Mouse (Mus musculus): ENCODE data around the gene Entpd3. TPM values are rescaled to one million over a fixed set of nuclear protein-coding genes. Genes with fewer than 3 reads are reported as not detected.
A peak's percentile ranks its signal among the peaks of the same experiment; 100 is the strongest.

The Entpd3 gene
- 1 to 10 TPM; 3.1 to 4.7 TPM for total RNA-seq (2021)
- long read RNA-seq, experiment 1, partial matches to known transcripts, result 3 of 5 reads
- long read RNA-seq, experiment 1, other reads (novel, unspliced or antisense), result 1 of 5 reads
- long read RNA-seq, experiment 2, partial matches to known transcripts, result 0 of 1 reads
- long read RNA-seq, experiment 2, other reads (novel, unspliced or antisense), result 1 of 1 reads

DNA sequence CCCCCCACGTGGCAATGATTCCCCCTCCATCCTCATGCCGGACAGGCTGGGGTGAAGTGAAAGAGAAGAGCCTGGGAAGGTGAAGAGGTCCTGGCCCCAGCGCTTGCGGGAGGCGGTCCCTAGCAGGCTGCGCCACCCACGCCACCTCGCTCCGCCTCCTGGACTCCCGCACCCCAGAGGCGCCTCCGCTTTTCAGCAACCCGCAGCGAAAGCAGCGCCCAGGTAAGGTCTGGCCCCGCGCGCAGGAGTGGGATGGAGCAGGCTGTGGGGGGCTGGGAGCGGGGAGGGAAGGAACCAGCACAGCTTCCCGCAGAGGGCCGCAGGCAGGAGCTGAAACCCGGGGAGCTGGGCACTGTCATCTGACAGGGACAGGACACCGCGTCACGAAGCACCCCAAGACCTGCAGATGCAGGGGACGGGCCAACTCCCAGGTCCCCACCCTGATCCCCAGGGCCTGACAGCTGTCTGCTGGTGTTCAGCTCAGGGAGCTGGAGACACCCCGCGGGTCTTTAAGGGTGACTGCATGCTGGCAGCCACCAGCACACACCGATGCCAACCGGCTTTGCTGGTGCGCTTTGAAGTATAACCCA, at the start of gene Entpd3:
Gene Entpd3, plus strand, starts transcription at position 157 of the 590 bp plus-strand sequence.
- intact Hi-C loops (cut with DNase I), result no loop called here
- peak; percentile 13 to 27 for DNase-seq (ENCODE audit: low spot score in 2 of 2)

DNA sequence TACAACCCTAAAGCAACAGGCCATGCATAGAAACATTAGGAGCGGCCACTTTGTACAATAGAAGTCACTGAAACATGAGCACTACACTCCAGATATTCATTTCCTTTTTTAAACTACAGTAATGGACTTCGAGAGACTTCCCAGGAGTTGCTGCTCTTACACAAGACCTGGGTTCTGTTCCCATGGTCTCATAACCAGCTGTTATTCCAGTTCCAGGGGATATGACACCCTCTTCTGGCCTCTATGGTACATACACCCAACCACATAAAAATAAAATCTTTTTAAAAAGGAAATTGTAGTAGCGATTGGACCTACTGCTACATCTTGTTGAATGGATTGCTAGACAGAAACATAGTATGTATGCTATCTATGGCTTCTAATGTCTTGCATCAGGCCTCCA, 48.1 kb upstream of the Entpd3 start:
- intact Hi-C loops (cut with DNase I), result loop anchor here (5.0 kb wide), 1 partner anchor 34 kb away; no protein-coding TSS in a partner anchor
- no peak for DNase-seq (ENCODE audit: low spot score in 2 of 2)

DNA sequence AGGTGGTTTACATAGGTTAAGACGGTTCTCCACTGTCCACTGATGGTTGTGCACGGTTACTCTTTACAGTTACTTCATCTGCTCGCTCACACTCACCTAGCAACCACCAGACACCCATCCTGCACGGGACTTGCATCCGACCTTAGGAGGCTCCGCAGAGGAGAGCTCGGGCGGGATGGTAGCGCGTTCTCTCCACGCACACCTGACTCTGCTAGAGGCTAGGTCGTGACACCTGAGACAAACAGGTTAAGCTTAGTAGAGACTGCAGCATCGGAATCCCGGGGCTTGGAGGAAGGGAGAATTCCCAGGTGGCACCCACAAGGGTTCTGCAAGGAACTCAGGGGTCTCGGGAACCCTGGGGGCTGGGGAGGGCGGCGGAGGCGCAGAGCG, 47.6 kb upstream of the Entpd3 start, which contains the start of gene Eif1b:
Gene Eif1b, plus strand, starts transcription at position 223 of the 390 bp plus-strand sequence.
- no peak for DNase-seq (ENCODE audit: low spot score in 2 of 2)
- intact Hi-C loops (cut with DNase I), result loop anchor here (5.0 kb wide), 1 partner anchor 35 kb away; no protein-coding TSS in a partner anchor

DNA sequence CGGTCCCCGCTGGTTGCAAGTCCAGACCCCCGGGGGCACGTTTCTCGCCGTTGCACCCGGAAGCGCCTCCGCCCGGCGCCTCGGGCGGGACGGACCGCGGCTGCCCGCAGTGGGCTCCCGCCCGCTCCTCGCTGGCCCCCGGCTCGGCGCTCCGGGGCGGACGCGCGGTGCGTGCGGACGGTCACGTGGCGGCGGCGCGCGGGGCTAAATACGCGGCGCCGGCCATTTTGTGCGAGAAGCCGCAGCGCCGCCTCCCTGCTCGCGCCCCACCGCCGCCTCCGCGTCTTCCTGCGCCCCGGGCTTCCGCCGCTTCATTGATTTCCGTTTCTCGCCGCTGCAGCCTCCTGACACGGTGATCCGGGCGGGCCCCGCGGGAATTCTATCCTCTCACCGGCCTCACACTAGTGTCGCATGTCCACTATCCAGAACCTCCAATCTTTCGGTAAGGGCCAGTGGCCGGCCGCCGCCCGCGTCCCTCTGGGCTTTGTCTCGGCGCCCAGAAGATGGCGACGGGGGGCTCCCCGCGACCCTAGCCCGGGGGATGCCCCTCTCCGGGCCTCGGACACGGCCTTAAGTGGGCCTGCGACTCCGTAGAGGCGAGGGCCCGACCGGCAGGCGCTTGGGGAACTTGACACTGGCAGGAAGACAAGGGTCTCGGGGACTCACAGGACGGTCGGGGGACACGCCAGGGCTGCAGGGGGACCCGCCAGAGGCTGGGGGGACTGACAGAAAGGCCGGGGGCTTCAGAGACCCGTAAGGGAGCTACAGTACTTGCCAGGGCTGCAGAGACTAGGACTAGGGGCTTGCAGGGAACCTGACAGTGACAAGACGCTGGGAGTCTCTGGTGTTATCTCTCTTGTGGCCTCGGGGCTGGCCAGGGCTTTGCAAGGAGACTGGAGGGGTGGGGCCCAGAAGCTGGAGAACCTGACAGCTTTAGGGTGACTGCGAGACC, 46.9 kb upstream of the Entpd3 start:
- DNase-seq (ENCODE audit: low spot score in 2 of 2), result peak; percentile 79 to 85
- intact Hi-C loops (cut with DNase I), result loop anchor here (5.0 kb wide), 1 partner anchor 35 kb away; no protein-coding TSS in a partner anchor

DNA sequence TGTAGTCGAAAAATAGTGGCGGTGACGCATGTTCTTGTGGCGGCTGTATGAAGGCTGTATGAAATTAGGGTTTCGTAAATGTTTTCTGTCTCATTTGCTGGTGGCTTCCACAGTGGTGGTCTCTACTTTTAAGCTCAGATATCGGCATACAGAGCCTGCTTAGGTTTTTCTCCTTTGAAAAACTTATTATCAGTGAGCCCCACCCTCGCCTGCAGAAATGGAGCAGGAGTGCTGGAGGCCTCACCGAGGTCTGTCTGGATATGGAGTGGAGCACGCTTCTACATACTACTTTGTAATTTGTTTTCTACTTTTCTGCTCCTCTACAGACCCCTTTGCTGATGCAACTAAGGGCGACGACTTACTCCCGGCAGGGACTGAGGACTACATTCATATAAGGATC, 45.8 kb upstream of the Entpd3 start:
- no peak for DNase-seq (ENCODE audit: low spot score in 2 of 2)
- intact Hi-C loops (cut with DNase I), result loop anchor here (5.0 kb wide), 1 partner anchor 36 kb away; no protein-coding TSS in a partner anchor

DNA sequence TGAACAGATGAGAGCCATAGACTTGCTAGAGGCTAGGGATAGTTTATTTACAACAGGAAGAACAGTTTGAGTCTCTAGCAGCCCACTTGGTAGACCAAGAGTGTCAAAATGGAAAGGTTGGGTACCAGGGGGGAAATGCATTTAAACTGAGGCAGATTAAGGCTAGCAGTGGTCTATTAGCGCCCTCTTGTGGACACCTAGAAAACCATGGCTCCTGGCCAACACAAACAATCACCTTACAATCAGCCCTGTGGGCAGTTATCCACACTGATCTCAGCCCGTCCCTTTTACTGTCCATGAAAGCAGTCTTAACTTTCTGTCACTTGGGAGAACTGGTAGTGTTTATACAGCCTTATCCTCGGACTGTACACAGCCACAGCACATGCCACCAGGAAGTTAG, 42.9 kb upstream of the Entpd3 start:
- peak; percentile 78 to 86 for DNase-seq (ENCODE audit: low spot score in 2 of 2)
- intact Hi-C loops (cut with DNase I), result loop anchor here (1.0 to 5.0 kb wide), 2 partner anchors 62 to 354 kb away; no protein-coding TSS in a partner anchor

DNA sequence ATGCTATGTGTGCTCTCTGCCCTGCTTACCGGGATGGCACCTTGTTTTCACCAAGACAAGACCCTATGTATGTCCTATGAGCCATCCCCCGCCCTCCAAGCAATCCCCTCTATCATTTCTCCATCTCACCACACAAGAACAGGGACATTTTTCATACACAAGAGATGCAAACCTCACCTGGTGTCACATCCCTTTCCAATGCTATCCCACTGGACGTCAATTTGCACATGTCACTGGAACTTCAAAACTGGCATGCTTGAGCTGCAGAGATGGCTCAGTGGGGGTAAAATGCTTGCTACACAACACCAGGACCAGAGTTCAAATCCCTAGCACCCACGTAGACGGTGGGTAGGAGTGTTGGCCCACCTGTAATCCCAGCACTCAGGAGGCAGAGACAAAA, 41.6 kb upstream of the Entpd3 start:
- no peak for DNase-seq (ENCODE audit: low spot score in 2 of 2)
- intact Hi-C loops (cut with DNase I), result loop anchor here (5.0 kb wide), 1 partner anchor 356 kb away; no protein-coding TSS in a partner anchor

DNA sequence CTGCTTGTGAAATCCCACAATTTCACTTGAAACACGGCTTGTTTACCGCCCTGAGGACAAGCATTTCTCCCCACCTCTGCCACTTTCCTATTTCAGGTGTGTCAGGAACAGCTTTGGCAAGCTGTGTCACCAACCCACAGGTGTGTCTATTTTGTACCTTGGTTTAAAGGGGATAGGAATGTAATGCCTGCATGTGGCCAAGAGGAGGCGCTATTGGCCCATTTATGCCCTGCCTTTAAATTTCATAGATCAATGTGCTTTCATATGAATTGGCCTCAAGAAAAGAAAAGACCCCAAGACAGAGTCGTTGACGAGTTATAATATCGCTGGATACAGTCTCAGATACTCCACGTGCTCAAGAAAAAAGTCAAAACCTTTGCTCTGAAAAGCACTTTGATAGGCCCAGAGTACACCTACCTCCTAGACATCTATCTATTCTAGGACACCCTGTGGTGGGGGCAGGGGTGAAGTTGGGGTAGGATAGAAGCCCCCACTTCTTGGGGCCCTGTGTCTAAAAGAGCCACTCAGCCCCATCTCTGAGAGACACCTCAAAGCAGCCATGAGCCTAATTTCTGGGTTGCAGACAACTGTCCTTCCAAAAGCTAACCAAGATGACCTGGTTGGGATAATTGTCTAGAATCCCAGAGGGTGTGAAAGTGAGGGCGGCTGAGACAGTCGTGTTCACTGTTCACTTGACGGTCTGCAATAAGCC, 38.3 kb upstream of the Entpd3 start:
- intact Hi-C loops (cut with DNase I), result loop anchor here (5.0 kb wide), 1 partner anchor 71 kb away; the partner anchor contains the start of gene Rpl14
- DNase-seq (ENCODE audit: low spot score in 2 of 2), result no peak

DNA sequence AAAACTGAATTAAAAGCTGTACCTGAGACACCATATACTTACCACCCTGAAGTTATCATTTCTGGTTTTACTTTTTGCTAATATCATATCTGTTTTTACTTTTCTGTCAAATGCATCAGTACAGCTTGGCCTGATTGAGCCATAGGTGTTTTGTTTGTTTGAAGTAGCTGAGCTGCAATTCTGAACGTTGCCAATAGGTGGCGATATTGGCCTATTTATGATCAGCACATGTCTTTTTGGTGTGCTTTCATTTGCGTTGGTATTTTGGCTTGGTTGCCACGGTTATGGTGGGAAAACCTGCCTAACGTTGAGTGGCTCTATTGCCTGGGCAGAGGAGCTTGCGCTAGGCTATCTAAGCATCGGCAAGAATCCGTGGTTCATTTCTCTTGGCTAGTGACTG, 37.6 kb upstream of the Entpd3 start:
- DNase-seq (ENCODE audit: low spot score in 2 of 2), result peak; percentile 85 to 87
- intact Hi-C loops (cut with DNase I), result loop anchor here (2.0 to 5.0 kb wide), 2 partner anchors 70 to 85 kb away; partner anchors contain the start of gene Rpl14

DNA sequence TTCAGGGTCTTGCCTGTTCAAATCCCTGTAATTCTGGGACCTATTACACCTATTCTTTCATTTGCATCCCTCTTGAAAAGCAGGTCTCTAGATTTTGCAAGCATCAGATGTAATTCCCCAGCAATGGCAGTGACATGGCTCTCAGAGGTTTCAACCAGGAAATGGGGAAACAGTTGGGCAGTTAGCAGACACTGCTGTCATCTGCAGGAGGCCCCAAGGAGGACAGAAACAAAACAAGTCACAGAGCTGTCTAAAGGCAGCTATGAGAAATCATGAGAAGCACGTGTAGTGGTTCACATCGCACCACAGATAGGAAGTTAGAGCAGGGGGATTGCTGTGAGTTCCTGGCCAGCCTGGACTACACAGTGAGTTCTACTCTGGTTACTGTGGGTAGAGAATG, 35.2 kb upstream of the Entpd3 start:
- intact Hi-C loops (cut with DNase I), result loop anchor here (5.0 kb wide), 1 partner anchor 68 kb away; the partner anchor contains the start of gene Rpl14
- no peak for DNase-seq (ENCODE audit: low spot score in 2 of 2)

DNA sequence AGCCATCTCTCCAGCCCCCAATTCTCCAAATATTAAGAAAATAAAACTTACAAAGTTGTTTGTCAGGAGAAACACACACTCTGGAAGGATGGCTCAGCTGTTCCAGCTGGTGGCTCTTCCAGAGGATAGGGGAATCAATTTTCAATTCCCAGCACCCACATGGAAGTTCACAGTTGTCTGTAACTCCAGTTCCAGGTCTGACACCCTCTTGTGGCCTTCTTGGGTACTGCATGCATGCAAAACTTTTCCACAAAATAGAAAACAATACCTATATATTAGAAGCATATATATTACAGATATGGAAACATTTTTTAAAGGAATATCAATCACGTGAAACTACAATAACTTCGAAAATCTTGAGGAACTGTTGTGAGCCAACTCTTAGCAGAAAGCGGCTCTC, 27.8 kb upstream of the Entpd3 start:
- DNase-seq (ENCODE audit: low spot score in 2 of 2), result no peak
- intact Hi-C loops (cut with DNase I), result no loop called here

DNA sequence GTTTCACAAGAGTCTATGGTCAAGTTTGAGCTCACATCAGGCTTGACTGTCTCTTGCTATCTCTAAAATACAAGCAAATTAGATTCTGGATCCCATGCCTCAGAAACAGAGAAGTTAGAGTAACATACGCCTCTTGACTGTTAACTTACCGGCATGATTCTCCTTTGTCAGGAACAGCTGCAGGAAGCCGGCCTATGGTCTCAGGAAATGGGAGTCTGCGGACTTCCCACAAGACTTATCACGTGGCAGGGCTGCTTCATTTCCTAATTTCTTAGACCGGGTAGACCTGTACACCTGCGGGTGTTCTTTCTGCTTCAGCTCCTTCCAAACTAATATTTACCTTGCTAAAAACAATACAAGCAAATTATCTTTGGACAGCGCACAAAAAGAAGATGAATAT, 22.9 kb upstream of the Entpd3 start:
- intact Hi-C loops (cut with DNase I), result no loop called here
- no peak for DNase-seq (ENCODE audit: low spot score in 2 of 2)

DNA sequence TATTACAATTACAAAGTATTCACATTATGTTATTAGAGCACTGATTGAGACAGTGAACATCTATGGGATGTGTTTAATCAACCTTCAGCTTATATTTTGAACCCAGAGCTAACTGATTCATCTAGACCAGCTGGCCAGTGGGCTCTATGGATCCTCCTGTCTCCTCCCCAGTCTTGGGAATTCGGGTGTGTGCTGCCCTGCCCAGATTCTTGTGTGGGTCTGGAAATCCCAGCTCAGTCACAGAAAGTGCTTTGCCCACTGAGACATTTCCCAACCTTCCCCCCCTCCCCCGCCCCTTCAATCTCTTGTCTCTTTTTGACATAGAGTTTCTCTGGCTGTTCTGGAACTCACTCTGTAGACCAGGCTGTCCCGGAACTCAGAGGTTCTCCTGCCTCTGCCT, 20.7 kb upstream of the Entpd3 start:
- DNase-seq (ENCODE audit: low spot score in 2 of 2), result no peak
- intact Hi-C loops (cut with DNase I), result no loop called here

DNA sequence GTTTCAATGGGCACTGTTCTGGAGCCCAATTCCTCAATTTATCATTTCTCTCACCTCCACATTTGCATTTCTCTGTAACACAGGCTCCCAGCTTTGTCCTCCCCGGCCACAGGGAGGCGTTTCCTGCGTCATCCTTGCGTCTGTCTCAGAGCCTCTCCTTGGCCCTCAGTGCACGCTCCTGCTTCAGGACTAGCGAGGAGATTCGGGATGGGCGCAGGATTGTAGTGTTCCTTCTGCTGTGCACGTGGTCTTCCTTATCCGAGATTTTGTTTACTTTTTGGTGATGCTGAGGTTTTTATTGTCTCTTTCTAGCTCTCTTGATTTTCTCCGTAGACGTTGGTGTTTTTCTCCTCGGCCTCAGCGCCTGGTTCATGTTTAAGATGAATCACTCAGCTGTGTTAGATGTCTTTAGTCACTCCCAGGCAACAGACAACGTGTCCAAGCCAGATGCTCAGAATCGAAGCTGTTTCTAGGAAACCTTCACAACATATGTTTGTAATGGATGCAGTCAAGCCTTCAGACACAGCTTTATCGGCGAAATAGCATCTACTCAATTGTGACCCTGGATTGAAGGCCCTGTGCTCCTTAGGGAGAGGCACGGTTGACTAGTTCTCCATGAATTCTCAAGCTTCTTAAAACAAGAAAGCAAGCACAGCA, 20.0 kb upstream of the Entpd3 start:
- intact Hi-C loops (cut with DNase I), result no loop called here
- peak; percentile 45 to 57 for DNase-seq (ENCODE audit: low spot score in 2 of 2)

DNA sequence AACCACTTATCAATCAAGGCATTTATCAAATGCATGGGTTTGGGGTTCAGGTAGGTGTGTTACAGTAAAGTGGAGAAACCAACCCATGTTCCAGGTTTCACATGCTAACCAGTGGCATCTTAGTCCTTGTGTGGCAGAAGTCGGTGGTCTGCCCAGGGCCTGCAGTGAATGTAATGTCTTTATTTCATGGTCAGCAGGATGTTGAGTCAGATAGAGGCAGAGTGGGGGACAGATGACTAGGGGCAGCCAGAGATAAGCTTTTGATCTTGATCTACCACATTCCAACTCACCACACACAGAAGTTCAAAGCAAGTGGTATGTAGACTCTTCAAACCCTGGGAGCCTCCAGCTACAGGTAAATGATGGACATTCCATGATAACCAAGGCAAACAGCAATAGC, 18.5 kb upstream of the Entpd3 start:
- intact Hi-C loops (cut with DNase I), result no loop called here
- no peak for DNase-seq (ENCODE audit: low spot score in 2 of 2)

DNA sequence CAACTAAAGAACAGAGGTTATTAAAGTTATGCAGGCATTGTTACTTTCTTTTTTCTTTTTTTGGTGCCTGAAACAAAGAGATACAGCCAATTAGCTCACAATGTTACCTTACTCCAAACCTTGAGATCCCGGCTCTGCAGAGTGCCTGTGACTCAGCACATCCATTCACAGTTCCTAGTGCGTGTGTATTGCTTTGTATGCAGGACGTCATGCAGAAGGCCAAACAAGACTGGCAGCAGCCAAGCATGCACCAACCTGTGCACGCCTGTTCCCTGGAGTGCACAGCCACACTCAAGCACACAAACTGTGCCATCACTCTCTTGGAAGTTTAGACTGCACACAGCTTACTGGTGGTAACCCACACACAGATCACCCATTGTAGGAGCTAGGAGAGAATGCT, 12.3 kb upstream of the Entpd3 start:
- DNase-seq (ENCODE audit: low spot score in 2 of 2), result no peak
- intact Hi-C loops (cut with DNase I), result no loop called here

DNA sequence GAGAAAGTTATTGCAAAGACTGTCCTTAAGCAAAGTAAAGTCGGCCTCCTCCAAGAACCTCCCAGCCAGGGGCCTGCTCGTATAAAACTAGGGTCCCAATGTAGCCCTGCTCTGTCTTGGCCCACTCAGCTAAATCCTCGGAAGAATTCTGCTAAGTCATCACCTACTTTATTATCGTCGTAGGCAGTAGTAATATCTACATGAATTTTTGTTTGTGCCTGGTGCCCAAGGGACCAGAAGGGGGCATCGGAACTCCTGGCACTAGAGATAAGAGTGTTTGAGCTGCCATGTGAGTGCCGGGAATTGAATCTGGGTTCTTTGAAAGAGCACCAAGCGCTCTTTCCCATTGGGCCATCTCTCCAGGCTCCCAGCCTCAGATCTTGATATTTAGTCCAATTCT, 11.7 kb upstream of the Entpd3 start:
- DNase-seq (ENCODE audit: low spot score in 2 of 2), result no peak
- intact Hi-C loops (cut with DNase I), result no loop called here

DNA sequence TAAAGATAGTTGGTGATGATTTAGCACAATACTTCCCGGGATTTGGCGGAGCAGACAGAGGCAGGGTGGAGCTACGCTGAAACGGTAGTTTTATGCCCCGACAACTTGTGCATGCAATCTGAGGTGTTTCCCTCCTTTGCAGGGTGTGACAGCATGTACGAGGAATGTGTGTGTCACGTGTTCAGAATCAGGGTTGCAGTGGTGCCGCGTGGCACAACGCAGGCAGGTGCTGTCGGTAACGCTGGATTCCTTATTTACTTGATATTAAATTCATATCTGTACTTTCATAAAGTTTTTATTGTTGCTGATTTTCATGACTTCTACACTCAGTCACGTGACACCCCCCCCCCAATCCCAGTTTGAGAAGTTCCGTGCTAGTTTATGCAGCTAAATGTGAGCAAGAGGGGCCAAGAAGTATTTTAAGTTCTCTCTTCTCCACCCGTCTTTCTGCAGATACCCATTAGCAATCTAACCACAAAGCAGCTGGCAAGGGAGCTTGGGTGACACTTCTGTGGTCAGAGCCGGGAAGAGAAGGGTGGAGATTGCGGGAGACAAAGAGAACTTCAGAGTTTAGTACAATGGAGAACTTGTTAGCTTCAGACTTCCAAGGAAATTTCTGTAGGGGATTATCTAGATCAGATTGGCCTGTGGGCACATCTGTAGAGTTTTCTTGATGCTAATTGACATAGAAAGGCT, 10.7 kb upstream of the Entpd3 start:
- intact Hi-C loops (cut with DNase I), result no loop called here

More for the DNA sequence above, 10.7 kb upstream of the Entpd3 start:
- no peak for DNase-seq (ENCODE audit: low spot score in 2 of 2)

All from left cerebral cortex, postnatal 14 days (tissue).